Mouse (Mus musculus): Measurements from ENCODE around the gene Bcr. TPM values are rescaled to one million over a fixed set of nuclear protein-coding genes. Genes with fewer than 3 reads are reported as not detected.

Gene Bcr
- total RNA-seq, 4 experiments from 2014 or later = 96.5 to 140 (median 115) TPM

DNA sequence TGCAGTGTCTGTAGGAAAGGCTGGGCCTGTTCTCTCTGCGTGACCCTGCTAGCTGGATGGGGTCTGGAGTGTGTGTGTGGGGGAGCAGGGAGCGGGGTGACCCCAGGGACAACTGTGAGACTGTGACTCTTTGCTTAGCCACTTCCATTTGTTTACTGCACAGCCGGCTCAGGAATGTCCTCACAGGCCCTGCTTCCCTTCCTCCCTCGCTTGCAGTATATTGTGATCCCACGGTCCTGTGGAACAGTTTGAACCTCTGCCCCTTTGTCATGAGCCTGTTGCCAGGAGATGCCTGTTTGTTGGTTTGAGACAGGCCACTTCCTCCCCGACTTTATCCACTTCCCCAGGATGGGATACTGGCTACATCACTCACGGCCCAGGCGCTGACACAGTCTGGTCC lies 116.1 kb downstream of the Bcr start:
- no peak for DNase-seq (ENCODE audit: low spot score in 2 of 2)

DNA sequence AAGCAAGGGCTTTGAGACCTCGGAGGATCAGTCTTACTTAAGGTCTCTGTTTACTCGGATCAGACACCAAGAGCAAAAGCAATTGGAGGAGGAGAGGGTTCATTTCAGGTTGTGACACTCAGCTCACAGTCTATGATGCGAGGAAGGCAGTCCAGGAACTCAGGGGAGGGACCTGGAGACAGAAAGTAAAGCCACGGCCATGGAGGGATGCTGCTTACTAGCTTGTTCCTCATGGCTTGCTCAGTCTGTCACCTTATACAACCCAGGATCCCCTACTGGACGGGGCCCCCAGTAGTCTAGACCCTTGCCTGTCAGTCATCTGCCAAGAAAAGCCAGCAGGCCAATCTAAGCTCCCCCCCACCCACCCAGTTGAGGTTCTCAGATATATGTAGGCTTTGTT lies 118.5 kb downstream of the Bcr start:
- DNase-seq (ENCODE audit: low spot score in 2 of 2) = no peak

DNA sequence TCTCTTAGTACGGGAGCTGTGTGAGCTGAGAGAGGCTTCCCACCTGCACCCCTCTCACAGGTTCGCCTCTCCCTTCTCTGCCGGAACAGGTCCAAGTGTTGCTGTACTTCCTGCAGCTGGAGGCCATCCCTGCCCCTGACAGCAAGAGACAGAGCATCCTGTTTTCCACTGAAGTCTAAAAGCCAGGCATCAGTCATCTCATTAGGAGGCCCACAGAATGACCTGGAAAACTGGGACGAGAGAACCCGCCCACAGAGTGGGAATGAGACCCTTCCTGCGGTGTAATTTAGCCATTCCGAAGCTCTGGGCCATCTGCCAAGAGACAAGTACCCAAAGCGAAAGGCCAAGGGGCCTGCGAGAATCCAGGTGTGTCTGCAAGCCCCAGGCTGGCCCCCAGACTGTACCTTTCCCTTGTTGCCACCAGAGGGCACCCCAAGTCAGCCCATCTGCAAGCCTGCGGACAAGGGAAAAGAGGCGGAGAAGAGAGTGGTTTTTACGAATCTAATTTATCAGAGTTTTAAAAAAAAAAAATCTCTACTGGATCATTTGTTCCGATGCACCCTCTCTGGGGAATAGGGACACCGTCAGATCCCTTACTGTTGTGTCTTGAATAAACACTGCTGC lies 121.9 kb downstream of the Bcr start:
- peak in 1 of 2 experiments; percentile 71 for DNase-seq (ENCODE audit: low spot score in 2 of 2)

DNA sequence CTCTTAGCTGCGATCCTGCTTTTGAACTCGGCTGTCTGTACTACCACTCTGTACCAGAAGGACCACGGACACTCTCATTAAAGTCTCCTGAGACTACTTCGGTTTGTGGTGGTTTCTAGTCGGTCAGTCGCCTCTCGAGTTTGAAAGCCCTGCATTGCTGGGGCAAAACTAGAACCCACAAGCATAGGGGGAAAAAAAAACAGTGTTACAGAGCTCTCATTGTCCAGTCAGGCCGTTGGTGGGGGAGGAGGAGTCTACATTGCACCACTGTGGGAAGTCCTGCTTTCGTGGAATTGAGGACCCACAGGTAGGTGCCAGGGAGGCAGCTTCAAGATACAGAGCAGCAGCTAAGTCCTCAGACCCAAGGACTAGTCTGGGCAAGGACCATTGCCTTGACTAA lies 124.4 kb downstream of the Bcr start:
- DNase-seq (ENCODE audit: low spot score in 2 of 2) = no peak

DNA sequence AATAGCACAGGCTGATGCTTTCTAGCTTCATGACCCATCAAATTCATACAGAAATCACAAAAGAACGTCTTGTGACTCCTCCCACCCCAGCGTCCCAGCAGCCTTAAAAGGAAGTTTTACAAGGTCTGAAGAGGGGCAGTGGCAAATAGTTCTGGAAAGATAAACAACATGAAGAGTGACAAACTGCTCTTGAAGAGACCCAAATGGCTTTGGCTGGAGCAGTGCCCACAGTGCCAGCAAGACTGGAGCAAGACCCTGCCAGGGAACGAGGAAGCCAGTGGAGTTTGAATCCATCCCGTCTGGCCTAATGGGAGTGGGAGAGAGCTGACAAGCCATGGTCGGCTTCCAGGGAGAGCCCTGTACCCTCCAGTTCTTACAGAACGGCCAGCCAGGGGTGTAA lies 126.2 kb downstream of the Bcr start:
- no peak for DNase-seq (ENCODE audit: low spot score in 2 of 2)

DNA sequence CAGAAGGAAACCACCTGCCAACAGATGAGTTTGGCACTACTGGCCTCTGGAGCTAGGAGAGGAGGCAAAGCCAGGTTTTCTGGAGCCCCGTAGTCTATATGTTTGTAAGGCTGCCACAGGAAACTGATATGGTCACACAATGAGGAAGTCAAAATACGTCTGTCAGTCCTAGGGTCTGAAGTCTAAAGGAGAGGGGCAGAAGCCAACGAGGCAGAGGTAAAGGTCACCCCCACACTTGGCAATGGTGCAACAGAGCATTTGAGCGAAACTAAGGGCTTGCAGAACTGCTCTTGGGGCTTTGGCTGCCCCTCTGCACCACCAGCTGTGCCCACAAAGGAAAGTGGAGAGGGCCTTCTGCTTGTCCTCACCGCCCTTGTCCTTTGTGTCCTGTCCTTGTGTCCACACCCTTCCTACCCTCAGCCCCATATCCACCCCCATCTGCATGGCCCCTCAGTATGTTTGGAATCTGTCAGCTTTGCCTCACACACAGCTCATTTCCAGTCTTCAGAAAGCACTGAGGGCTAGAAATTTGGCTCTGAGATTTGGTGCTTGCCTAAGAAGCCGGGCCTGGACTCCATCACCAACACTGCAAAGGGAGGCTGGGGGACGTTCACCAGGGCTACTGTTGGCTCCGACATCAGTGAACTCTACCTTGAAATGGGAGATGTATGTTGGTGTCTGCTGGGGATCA lies 127.1 kb downstream of the Bcr start:
- DNase-seq (ENCODE audit: low spot score in 2 of 2) = no peak

DNA sequence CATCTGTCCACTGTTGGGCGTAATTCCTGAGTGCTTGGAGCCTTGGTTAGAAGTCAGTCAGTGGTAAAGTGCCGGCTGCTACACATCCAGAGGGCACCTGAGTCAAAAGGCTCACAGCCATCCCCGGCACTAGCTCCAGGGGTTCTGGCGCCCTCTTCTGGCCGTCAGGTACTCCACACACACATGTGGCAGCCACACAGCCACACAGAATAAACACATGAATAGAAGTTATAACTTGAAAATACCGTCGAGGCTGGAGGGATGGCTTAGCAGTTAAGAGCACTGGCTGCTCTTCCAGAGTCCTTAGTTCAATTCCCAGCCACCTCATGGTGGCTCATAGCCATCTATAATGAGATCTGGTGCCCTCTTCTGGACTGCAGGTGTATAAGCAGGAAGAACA lies 131.3 kb downstream of the Bcr start:
- DNase-seq (ENCODE audit: low spot score in 2 of 2) = no peak

DNA sequence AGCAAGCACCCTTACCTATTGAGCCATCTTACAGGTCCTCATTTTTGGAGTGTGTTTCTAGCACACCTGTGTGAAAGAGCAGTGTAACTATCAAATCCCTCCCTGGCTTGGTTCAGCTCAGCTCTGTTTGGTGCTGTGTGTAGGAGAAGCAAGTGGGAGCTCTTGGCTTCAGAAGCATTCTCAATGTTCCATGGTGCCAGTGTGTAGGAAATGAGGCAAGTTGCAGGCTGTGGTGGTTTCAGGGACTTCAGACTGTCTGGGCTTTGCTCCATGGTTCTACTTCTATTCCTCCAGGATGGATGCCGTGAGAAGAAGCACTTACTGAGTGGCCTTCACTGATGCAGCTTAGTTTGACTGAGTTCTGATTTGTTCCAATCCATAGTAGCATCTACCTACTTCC lies 137.4 kb downstream of the Bcr start:
- no peak for DNase-seq (ENCODE audit: low spot score in 2 of 2)

DNA sequence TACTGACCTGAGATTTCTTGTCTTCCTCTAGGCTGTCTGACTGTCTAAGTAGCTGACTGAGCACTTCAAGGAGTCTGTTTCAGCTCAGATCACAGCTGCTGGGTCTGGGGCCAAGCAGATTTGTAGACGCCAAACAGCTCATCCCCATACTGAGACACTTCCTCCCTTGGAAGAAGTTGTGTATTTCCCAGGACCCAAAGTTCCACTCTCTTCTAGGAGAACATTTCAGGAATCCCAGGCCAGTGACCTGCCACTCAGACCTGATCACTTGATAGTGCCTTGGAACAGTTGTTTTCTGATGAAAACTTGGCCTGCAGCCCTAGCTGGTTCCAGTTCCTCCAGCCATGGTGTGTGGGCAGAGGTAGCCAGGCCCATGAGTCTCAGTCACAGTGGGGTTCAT lies 140.3 kb downstream of the Bcr start:
- no peak for DNase-seq (ENCODE audit: low spot score in 2 of 2)

DNA sequence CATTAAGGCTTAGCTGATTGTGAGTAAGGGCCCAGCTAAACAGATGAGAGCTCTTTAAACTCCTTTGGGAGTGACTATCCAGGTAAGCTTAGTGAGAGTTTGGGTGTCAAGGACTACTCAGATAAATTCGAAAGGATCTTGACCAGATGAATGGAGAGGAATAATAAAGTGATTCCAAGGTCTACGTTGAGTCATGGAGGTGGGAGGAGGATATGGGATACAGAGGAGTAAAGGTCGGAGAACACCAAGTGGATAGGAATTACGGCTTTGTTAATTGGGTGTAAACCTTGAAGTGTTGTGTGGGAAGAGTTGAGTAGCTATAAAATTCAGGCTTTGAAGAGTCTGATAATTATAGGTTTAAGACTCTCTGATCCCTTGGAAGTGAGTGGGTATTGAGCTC lies 145.8 kb downstream of the Bcr start:
- no peak for DNase-seq (ENCODE audit: low spot score in 2 of 2)

DNA sequence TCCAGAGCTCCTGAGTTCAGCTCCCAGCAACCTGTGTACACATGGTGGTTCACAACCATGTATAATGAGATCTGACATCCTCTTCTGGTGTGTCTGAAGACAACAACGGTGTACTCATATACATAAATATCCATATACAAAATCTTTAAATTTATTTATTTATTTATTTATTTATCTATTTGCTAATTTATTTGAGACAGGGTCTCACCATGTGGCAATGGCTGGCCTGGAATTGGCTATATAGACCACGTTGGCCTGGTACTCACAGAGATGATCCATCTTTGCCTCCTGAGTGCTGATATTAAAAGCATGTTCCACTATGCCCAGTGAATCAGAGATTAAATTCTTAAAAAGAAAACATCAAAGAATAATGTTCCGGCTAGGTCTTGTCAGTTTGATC lies 150.4 kb downstream of the Bcr start:
- no peak for DNase-seq (ENCODE audit: low spot score in 2 of 2)

DNA sequence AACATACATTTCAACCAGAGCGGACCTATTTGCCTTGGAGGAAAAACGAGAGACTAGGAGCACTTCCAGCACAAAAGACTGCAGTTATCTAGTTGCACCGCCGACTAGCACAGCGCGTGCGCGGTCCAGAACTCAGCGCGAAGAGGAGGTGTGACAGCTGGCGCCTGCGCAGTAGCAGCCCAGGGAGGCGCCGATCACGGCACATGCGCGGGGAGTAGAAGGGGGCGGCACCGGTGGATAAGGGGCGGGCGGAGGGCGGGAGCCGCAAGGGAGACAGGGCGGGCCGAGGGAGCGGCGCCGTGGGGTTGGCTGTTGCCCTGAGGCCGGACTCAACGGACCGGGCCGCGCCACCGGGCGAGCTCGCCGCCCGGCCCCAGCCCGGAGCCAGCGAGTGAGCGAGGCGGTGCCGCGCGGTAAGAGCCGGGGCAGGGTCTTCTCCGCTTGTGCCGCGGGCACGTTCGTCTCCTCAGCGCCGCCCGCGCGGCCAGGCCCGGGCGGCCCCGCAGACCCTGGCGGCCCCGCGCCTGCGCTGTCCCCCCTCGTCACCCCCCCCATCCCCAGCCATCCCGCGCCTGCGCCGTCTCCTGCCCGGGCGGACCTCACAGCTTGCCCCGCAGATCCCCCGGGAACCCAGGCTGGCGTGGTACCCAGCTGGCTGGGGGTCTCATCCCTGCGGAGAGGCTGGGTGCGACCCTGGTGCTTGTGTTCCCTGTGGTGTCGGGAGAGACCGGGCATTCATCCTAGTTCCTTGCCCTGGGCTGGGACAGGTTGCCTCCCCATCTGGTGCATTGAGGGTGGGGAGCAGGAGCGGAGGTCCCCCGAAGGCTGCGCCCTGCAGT lies 151.6 kb downstream of the Bcr start, which contains the start of gene Specc1l:
Gene Specc1l, plus strand, starts transcription at position 267 of the 839 bp plus-strand sequence.
- peak; percentile 93 to 94 for DNase-seq (ENCODE audit: low spot score in 2 of 2)

DNA sequence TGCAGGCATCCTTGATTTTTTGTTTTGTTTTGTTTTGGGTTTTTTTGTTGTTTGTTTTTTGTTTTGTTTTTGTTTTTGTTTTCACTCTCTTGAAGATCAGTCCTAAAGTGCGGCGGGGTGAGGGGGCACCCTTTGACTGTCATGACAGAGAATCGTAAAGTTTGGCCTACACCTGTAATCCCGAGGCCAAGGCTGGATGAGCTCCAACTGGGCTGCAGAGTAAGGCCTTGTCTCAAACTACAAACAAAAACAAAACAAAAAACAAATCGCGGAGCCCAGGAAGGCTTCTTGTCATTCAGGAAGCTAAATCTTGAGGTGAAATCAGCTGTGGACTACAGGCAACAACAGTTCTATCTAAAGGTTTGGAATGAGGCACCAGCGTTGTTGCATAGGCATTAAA lies 152.6 kb downstream of the Bcr start:
- DNase-seq (ENCODE audit: low spot score in 2 of 2) = no peak

DNA sequence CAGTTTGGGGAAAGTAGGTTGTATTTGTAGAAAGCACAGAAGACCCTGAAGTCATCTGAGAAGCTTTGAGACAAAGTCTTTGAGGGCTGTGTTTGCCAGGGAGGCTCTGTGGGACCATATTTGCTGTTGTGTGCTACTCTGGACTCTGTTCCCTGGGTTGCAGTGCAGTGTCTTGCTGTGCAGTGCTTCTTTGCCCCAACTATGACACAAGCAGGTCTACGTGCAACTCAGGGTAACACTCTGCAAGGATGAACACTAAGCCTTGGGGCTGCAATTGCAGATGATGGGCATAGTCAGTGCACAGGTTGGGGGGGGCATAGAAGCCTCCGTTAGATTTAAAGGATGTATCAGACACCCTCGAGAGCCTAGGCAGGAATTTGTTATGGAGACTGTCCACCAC lies 160.3 kb downstream of the Bcr start:
- DNase-seq (ENCODE audit: low spot score in 2 of 2) = no peak

DNA sequence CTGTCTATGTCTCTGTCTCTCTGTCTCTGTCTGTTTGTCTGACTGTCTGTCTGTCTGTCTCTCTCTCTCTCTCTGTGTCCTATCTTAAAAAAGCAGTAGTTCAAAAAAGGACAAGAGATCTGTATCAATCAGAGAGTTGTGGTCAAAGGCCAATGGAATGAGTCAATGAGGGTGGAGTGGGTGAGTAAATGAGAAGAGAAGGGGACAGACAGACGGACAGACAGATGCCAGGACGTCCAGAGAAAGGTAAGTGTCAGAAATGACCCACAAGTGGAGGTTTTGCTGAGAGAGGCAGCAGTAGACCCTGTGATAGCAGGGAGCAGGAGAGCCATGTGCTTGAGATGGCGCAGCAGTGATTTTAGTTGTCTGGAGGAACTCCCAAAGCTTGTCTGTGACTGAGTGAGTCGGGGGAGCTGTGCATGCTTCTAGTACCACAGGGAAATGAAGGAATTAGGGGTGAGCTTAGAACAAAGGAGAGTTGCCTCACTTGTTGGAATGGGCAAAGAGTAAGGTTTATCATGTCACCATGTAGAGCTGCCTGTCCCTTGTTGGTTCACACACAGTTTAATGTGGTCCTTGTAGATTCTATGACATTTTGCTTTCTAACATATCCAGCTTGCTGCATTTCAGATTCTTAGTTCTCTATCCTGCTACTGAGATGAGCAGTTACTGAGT lies 161.7 kb downstream of the Bcr start:
- no peak for DNase-seq (ENCODE audit: low spot score in 2 of 2)

DNA sequence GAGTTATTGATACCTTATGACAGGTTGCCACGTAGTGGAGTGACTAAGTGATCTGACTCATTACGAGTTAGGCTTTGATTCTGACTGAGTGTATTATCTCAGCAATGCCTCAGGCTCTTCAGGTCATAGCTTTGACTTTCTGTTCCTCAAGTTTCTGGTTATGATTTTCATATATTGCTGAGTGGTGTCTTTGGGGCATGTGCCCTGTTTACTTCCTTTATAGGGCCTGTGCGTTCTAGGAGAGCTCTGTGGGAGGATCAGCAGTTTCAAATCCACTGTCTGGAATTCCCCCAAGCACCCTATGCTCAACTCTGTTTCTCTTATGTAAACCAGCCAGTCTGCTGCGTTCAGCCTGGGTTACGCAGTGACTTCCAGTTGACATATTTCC lies 162.2 kb downstream of the Bcr start:
- DNase-seq (ENCODE audit: low spot score in 2 of 2) = no peak

DNA sequence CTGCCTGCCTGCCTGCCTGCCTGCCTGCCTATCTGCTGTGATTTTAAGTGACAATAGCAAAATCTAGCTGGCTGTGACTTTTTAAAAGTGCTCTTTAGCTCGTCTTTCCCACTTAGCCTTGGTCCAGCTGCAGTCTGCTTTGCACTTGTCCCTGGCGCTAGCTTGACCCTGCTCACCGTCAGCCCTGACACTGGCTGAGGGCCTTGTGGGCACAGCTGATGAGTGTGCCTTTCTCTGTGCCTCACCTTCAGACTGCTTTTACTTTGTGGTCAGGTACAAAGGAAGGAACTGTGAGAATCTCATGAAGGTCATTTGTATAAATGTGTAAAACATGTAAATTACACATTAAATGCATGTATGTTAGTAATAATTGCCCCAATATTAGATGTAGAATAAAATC lies 163.8 kb downstream of the Bcr start:
- no peak for DNase-seq (ENCODE audit: low spot score in 2 of 2)

DNA sequence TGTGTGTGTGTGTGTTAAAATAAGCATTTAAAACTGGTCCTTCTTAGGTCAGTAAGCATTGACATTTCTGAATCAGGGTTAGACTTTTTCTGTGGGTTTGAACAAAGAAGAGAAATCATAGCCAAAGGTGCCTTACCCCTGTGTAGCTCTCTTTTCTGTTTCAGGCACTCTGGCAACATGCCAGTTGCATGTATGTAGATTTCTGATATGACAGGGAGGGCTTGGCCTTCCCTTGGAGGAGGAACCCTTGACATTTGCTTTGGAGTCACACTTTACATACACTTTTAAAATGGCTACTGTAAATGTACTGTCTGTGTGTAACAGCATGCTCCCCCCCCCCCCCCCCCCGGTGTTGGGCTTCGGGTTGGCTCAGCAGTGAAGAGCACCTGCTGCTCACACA lies 164.2 kb downstream of the Bcr start:
- DNase-seq (ENCODE audit: low spot score in 2 of 2) = no peak

DNA sequence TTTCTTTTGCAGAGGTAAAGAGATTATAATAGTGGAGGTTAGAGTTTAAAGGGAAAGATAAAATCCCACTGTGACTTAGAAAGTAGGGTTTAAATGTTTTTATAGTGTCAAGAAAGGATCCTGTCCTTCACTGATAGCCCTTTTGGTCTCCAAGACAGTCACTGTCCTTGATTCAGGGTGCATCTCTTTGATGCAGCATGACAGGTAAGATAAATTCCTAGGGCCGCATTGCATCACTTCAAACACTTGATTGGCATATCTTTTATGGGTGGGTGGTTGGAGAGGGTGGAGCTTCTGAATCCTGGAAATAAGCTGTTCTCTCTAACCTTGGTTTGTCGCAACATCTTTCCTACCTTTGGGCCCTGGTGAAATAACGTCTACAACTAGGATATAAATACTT lies 167.0 kb downstream of the Bcr start:
- DNase-seq (ENCODE audit: low spot score in 2 of 2) = no peak

DNA sequence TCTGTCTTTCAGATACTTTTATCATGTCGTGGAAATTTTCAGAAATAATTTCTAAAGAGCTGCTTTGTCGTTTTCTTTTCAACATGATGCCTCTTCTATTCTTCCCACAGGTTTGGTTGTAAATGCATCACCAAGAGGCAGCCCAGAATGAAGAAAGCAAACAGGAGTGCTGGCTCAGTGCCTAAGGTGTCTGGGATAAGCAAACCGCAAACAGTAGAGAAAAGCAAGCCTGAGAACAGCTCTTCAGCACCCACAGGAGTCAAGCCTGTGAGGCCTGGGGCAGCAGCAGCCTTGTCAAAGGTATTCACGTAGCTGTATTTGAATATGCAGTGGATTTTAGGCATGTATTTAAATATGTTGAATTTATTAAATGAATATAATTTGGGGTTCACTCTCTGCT lies 170.2 kb downstream of the Bcr start:
- DNase-seq (ENCODE audit: low spot score in 2 of 2) = no peak

DNA sequence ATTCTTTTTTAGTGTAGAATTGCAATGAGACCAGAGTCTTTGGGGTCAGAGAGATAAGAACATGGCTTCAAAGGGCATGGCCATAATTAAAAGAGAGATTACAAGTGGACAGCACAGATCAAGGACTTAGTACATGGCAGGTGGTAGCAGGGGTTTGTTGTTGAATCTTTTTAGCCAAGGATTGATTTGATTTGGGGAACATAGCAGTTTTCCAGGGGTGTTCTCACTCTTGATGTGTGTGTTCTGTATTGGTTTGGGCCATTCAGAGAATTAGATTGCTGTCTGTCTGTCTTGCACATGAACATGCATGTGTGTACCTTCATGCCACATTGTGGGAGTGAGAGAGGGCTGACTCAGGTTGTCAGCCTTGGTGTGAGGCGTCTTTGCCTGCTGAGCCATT lies 171.5 kb downstream of the Bcr start:
- no peak for DNase-seq (ENCODE audit: low spot score in 2 of 2)

DNA sequence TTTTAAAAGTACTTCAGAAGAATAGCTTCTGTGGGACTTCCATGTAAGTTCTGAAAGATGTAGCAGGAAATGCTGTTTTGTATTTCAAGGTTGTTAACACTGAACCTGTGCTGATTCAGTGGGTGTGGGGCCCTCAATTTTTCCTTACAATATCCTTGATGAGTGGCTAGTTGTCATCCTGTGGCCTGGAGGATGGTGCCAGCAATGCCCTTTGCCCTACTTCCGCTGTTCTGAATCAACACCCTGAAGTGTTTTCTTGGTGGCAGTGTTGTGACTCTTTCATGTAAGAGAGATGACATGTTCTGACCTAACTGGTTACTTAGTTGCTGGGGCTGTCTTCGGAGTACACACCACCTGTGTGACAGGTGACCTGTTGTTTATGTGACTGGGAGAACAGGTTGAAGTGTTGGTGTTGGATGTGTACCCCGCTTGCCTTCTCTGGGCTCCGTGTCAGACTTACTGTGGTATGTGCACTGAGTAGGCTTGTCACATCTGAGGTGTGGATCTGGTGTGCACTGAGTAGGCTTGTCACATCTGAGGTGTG lies 172.3 kb downstream of the Bcr start:
- DNase-seq (ENCODE audit: low spot score in 2 of 2) = no peak
